Mouse (Mus musculus) right cerebral cortex, adult 18-20 months (tissue): ENCODE measurements around the gene Bcl9l.
"Not testable (repeated sequence)": the region's sequence is repeated elsewhere in the genome, so short reads cannot be mapped to it uniquely, and the experiment has no call there.

Source experiments
- DNase-seq: peaks from one replicate; pipeline ENCODE4 v3.0.0; 2022; ENCODE audit warnings: mixed read lengths

Gene Bcl9l

DNA sequence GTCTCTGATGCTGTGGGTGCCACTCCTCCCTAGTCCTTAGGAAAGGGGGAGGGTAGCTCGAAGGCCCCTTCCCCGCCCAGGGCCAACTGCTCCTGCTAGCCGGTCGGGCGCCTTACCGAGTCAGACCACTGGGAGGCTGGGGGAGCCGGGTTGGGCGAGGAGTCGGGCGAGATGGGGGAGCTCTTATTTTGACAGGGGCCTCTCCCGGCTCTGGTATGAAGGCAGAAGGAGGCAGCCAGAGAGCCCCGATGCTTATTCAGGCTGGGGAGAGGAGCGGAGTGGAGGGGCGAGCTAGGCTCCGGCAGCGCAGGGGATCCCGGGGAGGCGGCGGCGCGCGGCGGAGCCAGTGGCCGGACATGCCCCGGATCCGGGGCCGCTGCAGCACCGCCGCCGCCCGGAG lies at the start of gene Bcl9l:
TSS of gene Bcl9l (plus strand) at position 274 of the 400 bp plus-strand sequence.
- peak; percentile 93 for DNase-seq

DNA sequence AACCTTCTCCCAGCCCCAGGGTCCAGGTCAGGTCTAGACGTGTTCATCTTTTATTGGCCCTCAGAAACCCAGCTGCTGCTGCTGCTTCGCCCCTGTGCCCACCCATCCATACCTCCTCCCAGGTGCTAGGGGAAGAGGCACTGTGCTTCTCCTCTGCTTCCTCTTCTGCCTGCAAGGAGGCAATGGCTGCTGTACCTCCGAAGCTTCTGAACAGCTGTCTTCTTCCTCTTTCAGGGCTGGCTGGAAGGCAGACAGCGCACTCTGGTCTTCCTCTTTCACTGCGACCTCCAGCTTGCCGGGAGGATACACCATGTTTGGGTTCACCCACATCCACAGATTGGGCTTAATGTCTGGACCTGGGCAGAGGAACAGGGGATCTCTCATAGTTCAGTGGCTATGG lies 46.9 kb upstream of the Bcl9l start:
- no peak for DNase-seq

GRCm38 (mm10) chr9:44440961-44441360 lies 41.7 kb upstream of the Bcl9l start, which contains the start of gene Foxr1:
TSS of gene Foxr1 (minus strand) at chr9:44441136.
- no peak for DNase-seq

- not testable (repeated sequence) for DNase-seq
Observed at GRCm38 (mm10) chr9:44444402-44445025, 38.1 kb upstream of the Bcl9l start.

DNA sequence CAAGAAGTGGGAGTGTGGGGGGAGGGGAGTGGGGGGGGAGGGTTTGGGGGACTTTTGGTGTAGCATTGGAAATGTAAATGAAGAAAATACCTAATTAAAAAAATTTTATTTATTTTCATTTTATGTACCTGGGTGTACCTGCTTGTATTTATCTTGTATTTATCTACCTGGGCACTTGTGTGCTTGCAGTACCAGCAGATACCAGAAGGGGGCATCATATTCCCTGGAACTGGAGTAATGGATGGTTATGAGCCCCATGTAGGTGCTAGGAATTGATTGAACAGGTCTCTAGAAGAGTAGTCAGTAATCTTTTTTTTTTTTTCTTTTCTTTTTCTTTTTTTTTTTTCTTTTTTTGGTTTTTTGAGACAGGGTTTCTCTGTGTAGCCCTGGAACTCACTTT lies 32.2 kb upstream of the Bcl9l start:
- no peak for DNase-seq

GRCm38 (mm10) chr9:44454132-44454890 lies 28.3 kb upstream of the Bcl9l start:
- peak; percentile 85 for DNase-seq

- no peak for DNase-seq
Observed at GRCm38 (mm10) chr9:44454891-44455220, 27.8 kb upstream of the Bcl9l start, which contains the start of gene Upk2. TSS of gene Upk2 (minus strand) at chr9:44454976.

DNA sequence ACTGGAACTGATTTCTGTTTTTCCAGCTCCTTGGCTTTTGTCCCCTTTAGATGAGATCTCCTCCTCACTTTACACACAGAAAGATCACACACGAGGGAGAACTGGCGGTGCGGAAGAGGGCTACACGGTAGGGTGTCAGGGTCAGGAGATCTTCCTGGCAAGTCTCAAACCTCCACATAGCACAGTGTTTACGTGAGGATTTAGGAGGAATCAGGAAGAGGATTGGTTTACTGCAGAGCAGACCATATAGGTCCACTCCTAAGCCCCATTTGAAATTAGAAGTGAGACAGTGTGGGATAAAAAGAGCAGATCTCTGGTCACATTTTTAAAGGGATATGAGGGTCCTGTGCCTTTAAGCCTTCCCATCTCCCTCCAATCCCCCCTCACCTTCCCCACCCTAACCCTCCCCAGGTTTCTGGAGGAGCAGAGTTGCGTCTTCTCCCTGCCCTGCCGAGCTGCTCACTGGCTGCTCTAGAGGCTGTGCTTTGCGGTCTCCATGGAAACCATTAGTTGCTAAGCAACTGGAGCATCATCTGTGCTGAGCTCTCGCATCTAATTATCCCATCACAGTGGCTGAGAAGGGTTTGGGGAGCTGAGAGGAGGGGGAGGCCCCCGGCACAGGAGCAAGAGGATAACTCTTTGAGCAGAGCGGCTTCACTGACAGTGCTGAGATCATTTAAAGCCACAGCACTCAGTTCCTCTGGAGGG lies 25.4 kb upstream of the Bcl9l start:
- DNase-seq = peak; percentile 95

DNA sequence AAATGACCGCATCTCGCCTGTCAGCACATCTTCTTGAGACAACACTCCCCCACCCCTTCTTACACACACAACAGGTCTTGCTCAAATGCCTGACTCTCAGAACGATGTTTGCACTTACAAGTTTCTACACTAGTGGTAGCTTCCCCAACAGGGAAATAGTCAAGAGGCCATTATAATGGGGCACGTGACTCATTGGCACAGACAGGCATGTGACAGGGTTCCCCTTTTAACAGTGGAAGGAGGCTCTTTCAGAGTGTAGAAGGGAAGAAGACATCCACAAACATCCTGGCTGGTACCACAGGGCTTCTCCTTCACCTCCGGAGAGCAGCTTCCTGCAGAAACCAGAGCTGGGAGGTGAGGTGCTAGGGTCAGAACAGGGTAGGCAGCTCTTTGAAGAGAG lies 20.7 kb upstream of the Bcl9l start:
- DNase-seq = no peak

- DNase-seq = no peak
Observed at GRCm38 (mm10) chr9:44468224-44468623, 14.4 kb upstream of the Bcl9l start.

DNA sequence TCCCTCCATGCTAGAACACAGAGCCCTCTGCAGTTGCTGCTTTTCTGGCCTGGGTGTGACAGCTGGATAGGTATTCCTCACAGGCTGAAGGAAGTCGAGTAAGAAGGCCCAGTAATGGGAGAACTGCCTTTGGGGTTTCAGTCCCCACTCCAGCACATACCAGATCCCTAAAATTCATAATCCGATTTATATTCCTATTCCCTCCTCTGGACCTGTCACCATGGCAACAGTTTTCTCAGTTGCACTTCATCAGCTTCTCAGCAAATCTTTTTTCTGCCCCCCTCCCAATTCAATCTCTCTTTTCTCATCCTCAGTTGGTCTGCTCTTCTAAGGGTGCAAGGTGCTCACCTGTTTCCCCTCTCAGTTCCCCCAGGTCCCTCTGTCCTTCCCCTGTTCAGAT lies 13.8 kb upstream of the Bcl9l start:
- no peak for DNase-seq

DNA sequence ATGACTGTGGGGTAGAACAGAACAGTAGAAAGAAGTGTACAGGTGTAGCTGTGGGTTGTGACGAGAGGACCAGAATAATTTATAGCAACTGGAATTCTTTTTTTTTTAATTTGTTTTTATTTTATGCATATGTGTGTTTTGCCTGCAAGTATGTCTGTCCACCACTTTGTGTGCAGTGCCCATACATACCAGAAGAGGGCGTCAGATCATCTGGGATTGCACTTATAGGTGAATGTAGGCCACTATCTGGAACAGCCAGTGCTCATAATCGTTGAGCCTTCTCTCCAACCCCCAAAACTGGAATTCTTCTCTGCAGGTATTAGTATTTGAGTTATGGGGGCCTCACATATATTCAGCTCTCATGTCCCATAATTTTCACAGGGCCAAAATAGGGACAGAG lies 9.4 kb upstream of the Bcl9l start:
- DNase-seq = no peak

DNA sequence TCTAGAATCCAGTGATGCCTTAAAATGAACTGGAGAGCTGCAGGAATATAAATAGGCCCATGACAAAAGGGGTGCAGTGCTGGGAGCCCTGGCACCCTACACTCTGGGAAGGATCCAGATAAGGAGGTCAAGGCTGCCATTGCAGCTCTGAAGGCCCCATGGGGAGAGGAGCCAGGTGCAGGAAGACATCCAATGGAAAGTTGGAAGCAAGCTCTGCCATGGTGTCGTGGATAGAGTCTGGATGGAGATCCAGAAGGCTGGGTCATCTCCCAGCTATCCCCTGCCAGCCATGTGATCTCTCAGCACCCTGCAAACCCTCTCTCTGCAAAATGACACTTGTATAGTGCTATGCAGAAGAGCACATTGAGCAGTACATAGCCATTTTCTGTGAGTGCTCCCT lies 8.3 kb upstream of the Bcl9l start:
- no peak for DNase-seq

DNA sequence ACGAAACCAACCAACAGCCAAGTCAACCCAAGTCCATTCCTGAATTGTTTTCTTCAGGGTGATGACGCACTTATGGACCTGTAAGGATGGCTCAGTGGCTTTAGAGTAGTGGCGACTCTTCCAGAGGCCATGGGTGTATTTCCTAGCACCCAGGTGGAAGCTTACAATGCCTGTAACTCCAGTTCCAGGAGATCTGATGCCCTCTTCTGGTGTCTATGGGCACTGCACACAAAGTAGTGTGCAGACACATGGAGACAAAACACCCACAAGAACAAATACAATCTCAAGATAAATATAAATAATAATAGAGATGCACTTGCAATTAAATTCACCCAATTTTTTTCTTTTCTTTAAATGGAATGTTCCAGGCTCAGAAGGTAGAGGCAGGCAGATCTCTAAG lies 6.7 kb upstream of the Bcl9l start:
- no peak for DNase-seq

DNA sequence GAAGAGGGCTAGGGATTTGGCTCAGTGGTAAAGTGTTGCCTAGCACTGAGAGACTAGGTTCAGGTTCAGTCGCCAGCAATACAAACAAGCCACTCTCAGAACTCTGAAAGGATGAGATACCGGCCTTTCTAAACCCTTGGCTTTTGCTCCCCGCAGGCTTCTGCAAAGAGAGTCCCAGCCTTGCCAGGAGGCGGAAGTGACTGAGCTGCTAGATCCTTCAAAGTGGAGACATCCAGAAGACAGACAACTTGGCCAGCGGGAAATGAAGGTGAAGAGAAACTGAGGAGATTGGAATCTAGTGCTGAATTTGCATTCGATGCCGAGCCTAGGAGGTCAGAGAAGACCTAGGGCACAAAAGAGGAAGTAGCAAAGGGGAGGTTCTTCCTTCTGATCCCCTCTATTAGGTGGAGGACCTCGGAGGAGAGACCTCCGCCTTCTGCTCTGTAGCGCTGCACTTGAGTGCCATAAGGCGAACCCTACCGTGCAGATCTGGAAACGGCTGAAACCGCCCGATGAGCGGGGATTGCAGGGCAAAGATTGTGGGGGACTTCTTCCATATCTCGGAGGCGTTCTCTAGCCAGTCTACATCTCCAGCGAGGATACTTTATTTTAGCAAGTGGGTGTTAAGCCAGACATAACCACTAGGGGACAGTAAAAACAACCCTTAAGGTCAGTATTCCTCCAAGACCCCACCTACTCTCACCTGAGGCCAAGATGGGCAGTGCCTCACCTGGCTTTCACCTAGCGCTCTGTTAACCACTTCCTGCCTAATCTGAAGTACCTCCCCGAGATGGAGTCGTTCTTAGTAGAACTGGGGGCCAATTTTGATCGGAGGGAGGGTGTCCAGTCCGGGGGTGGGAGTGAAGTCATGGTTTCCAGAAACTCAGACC lies 5.0 kb upstream of the Bcl9l start:
- DNase-seq = no peak

- peak; percentile 68 for DNase-seq
Observed at GRCm38 (mm10) chr9:44478229-44478921, 4.2 kb upstream of the Bcl9l start.

GRCm38 (mm10) chr9:44478959-44479605 lies 3.5 kb upstream of the Bcl9l start:
- DNase-seq = peak; percentile 71

- peak; percentile 91 for DNase-seq
Observed at GRCm38 (mm10) chr9:44479628-44480428, 2.8 kb upstream of the Bcl9l start.

DNA sequence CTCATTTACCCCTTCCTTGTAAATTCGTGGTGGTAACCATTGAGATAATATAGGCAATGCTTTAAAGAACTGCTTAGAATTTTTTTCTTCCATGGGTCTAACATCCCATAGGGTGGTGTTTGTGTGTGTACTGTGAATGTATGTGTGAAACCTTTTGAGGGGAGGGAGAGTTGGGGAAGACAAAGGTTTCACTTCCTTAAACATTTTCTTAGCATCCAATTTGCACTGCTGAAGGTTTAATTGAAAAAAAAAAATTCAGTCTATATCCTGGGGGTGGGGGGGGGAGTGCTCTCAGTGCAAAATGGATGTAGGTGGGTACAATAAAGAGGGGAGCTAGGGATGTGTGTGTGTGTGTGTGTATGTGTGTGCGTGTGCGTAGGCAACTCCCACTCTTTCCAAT lies 513 bp upstream of the Bcl9l start:
- no peak for DNase-seq

GRCm38 (mm10) chr9:44483041-44483509 lies 450 bp downstream of the Bcl9l start:
- DNase-seq = no peak
